Comparison of ENCODE assay signal across 9 mouse cellular contexts in the genomic region with DNA sequence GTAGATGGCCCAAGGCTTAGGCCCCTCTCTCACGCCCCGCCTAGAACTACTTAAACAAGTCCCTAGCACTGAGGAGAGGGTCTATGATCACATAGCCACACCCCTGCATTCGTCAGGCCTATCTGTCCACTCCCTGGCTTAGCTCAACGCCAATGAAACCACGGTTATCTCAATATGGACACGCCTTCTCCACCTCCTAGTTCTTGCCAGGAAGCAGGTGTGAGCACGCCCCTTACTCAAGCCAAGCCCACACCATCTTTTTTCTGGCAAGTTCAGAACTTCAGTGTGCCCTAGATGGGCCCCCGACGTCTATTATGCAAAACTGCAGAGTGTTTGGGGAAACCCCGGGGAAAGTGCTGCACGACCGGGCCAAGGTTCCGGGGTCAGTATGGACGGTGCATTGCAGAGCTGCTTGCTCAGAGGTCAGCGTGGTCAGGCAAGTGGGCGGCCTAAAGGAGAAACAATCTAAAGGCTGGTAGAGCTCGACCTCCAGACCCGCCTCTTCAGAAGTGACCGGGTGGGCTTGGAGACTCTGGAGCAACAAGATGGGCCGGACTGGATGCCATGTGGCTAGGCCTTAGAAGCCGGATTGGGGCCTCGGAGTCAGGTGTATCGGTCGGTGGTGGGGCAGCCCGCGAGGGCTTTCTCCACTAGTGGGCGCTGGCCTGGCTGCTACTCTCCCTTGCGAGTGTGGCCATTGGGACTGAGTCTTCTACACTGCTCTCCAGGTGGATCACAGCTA. TPM values are rescaled to one million over a fixed set of nuclear protein-coding genes. Genes with fewer than 3 reads are reported as not detected.
DNase-seq lines count a peak whose midpoint lies in the region; ATAC-seq and TF ChIP-seq lines count a peak whose summit lies in the region.
"Had no signal": no experiment of that assay in that cellular context is flagged by ENCODE, and none has a peak within 500 bp of the region (broad histone marks: within the 10 kb centered on the region; RNA-seq: fewer than 3 reads in every experiment).

Noxa1 (minus strand) TSS at position 41 of the 742 bp plus-strand sequence.

- 0 out of 2 replicates have a peak, but pooled peaks cover 2% of the 10 kb centered on the region for H3K27me3 ChIP-seq in hindbrain, embryonic 11.5 days (ENCODE audit: control insufficient read depth, insufficient read depth, low read length)
- no peaks in the 10 kb centered on the region for H3K27me3 ChIP-seq in hindbrain, embryonic 16.5 days (replicated peaks; ENCODE audit: control insufficient read depth, insufficient read depth, low read length)
- no peaks in the 10 kb centered on the region for H3K27me3 ChIP-seq in intestine, postnatal 0 days (replicated peaks; ENCODE audit: control insufficient read depth, insufficient read depth, low read length)
- no peaks in the 10 kb centered on the region; the same call in 1 of the 2 replicates for H3K27me3 ChIP-seq in neural tube, embryonic 11.5 days (ENCODE audit: control insufficient read depth, insufficient read depth, low read length)

- no peaks in the 10 kb centered on the region for H3K9me3 ChIP-seq in hindbrain, embryonic 11.5 days (ENCODE audit: control insufficient read depth, low read length)
- H3K9me3 ChIP-seq in hindbrain, embryonic 16.5 days (ENCODE audit: control insufficient read depth, low read length), result no peaks in the 10 kb centered on the region
- no peaks in the 10 kb centered on the region for H3K9me3 ChIP-seq in intestine, postnatal 0 days (ENCODE audit: control insufficient read depth)
- H3K9me3 ChIP-seq in neural tube, embryonic 11.5 days (ENCODE audit: control insufficient read depth, low read length), result no peaks in the 10 kb centered on the region

- peaks cover 5% of the 10 kb centered on the region; the same call in 1 of the 2 replicates for H3K4me1 ChIP-seq in hindbrain, embryonic 11.5 days (replicated peaks; ENCODE audit: control insufficient read depth, insufficient read depth, low read length)
- no peaks in the 10 kb centered on the region for H3K4me1 ChIP-seq in hindbrain, embryonic 16.5 days (ENCODE audit: control insufficient read depth, insufficient read depth, low read depth, low read length)
- no peaks in the 10 kb centered on the region; the same call in 1 of the 2 replicates for H3K4me1 ChIP-seq in bone marrow, adult 2 months (ENCODE audit: control insufficient read depth, insufficient read depth, low read length)
- H3K4me1 ChIP-seq in intestine, postnatal 0 days (replicated peaks; ENCODE audit: control insufficient read depth, insufficient read depth, low read length), result no peaks in the 10 kb centered on the region
- peaks cover 3% of the 10 kb centered on the region; the same call in 1 of the 2 replicates for H3K4me1 ChIP-seq in neural tube, embryonic 11.5 days (ENCODE audit: control insufficient read depth, insufficient read depth, low read length)

- ATAC-seq in hindbrain, embryonic 11.5 days (ENCODE audit: low FRiP score), result 0 out of 2 replicates have a peak, but pooled peaks have one; percentile 34
- no peak for ATAC-seq in hindbrain, embryonic 16.5 days
- peak; percentile 83 for ATAC-seq in intestine, postnatal 0 days
- ATAC-seq in neural tube, embryonic 11.5 days (ENCODE audit: insufficient read depth, low FRiP score, low TSS enrichment), result 0 out of 2 replicates have a peak, but pooled peaks have one; percentile 26

- no peak within 1 kb of the TSS for H3K27ac ChIP-seq in hindbrain, embryonic 11.5 days (ENCODE audit: low read depth, low read length)
- no peak within 1 kb of the TSS for H3K27ac ChIP-seq in hindbrain, embryonic 16.5 days (ENCODE audit: low read depth, low read length)
- H3K27ac ChIP-seq in bone marrow, adult 2 months (ENCODE audit: control insufficient read depth, insufficient read depth, low read depth, low read length, poor library complexity), result no peak within 1 kb of the TSS
- H3K27ac ChIP-seq in intestine, postnatal 0 days (ENCODE audit: low read depth, low read length), result peak within 1 kb of the TSS; percentile 46; the same call in 1 of the 2 replicates
- H3K27ac ChIP-seq in neural tube, embryonic 11.5 days (ENCODE audit: low read depth, low read length), result no peak within 1 kb of the TSS
- H3K27ac ChIP-seq: macrophage had no signal

- TF ChIP-seq POLR2A in bone marrow, adult 2 months (IDR thresholded peaks at IDR 0.05; ENCODE audit: borderline replicate concordance, control insufficient read depth, low read depth, low read length), result no peak

- H3K4me2 ChIP-seq in hindbrain, embryonic 11.5 days (replicated peaks; ENCODE audit: low read depth, low read length), result 0 out of 2 replicates have a peak within 1 kb of the TSS, but pooled peaks have one; percentile 14
- no peak within 1 kb of the TSS for H3K4me2 ChIP-seq in hindbrain, embryonic 16.5 days (ENCODE audit: low read length)
- H3K4me2 ChIP-seq in intestine, postnatal 0 days (replicated peaks; ENCODE audit: low read depth), result peak within 1 kb of the TSS; percentile 71
- peak within 1 kb of the TSS; percentile 32 for H3K4me2 ChIP-seq in neural tube, embryonic 11.5 days (ENCODE audit: low read depth)

- peak; percentile 13; the same call in 1 of the 2 replicates for TF ChIP-seq CTCF in bone marrow, adult 2 months (IDR thresholded peaks at IDR 0.05; ENCODE audit: control insufficient read depth, insufficient read depth, low read length)
- TF ChIP-seq CTCF in intestine, postnatal 0 days (IDR thresholded peaks at IDR 0.05; ENCODE audit: low read depth), result peak; percentile 69

- no peaks in the 10 kb centered on the region for H3K36me3 ChIP-seq in hindbrain, embryonic 11.5 days (ENCODE audit: control insufficient read depth, insufficient read depth, low read length)
- no peaks in the 10 kb centered on the region for H3K36me3 ChIP-seq in hindbrain, embryonic 16.5 days (ENCODE audit: control insufficient read depth, insufficient read depth, low read length)
- H3K36me3 ChIP-seq in intestine, postnatal 0 days (ENCODE audit: control insufficient read depth, insufficient read depth), result no peaks in the 10 kb centered on the region
- no peaks in the 10 kb centered on the region for H3K36me3 ChIP-seq in neural tube, embryonic 11.5 days (ENCODE audit: control insufficient read depth, insufficient read depth, low read length)

- DNase-seq in hindbrain, embryonic 11.5 days (ENCODE audit: low spot score), result no peak
- DNase-seq in neural tube, embryonic 11.5 days (ENCODE audit: low spot score), result peak; percentile 20
- DNase-seq in cerebellum, adult 9-10 months, result no peak
- DNase-seq in adrenal gland, adult 18-20 months (ENCODE audit: low spot score in 2 of 2), result no peak
- no peak for DNase-seq in adrenal gland, adult (ENCODE audit: inconsistent age in 2 of 2, low spot score in 1 of 2)

- no peak within 1 kb of the TSS for H3K4me3 ChIP-seq in hindbrain, embryonic 11.5 days (ENCODE audit: low read depth, low read length)
- no peak within 1 kb of the TSS for H3K4me3 ChIP-seq in hindbrain, embryonic 16.5 days (ENCODE audit: low read length)
- no peak within 1 kb of the TSS for H3K4me3 ChIP-seq in bone marrow, adult 2 months (replicated peaks; ENCODE audit: control insufficient read depth, low read depth, low read length)
- H3K4me3 ChIP-seq in intestine, postnatal 0 days (ENCODE audit: low read depth, low read length), result peak within 1 kb of the TSS; percentile 33
- no peak within 1 kb of the TSS for H3K4me3 ChIP-seq in neural tube, embryonic 11.5 days (ENCODE audit: low read depth, low read length)

- WGBS in hindbrain, embryonic 11.5 days, result 45% methylated on average over 28 of the region's 28 CpGs
- 52% methylated on average over 28 of the region's 28 CpGs for WGBS in hindbrain, embryonic 16.5 days
- 49% methylated on average over 28 of the region's 28 CpGs for WGBS in bone marrow, adult 2 months
- 34% methylated on average over 28 of the region's 28 CpGs for WGBS in intestine, postnatal 0 days
- WGBS in neural tube, embryonic 11.5 days, result 43% methylated on average over 28 of the region's 28 CpGs

- H3K9ac ChIP-seq in hindbrain, embryonic 11.5 days (ENCODE audit: low read depth, low read length), result no peak within 1 kb of the TSS
- no peak within 1 kb of the TSS for H3K9ac ChIP-seq in hindbrain, embryonic 16.5 days (ENCODE audit: low read depth, low read length)
- H3K9ac ChIP-seq in intestine, postnatal 0 days (ENCODE audit: low read depth, low read length), result no peak within 1 kb of the TSS
- no peak within 1 kb of the TSS for H3K9ac ChIP-seq in neural tube, embryonic 11.5 days (ENCODE audit: low read length)

RNA-seq across cellular contexts. Expression of gene Noxa1, which starts in this region (rescaled TPM):
- not detected in 2 replicates for polyA plus RNA-seq in hindbrain, embryonic 11.5 days (2014; fragmentation: Nextera tagmentation; extraction: Ambion mirVana)
- not detected in 2 replicates for polyA plus RNA-seq in hindbrain, embryonic 16.5 days (2015; fragmentation: Nextera tagmentation; extraction: Ambion mirVana)
- polyA plus RNA-seq in bone marrow, adult 2 months (2011; ENCODE audit: insufficient read depth, insufficient read length, low replicate concordance, missing spikeins), result not detected in 2 replicates
- 3.3 and 5.8 TPM in 2 replicates for polyA plus RNA-seq in intestine, postnatal 0 days (2015; fragmentation: Nextera tagmentation; extraction: Ambion mirVana)
- polyA plus RNA-seq in neural tube, embryonic 11.5 days (2014; fragmentation: Nextera tagmentation; extraction: Ambion mirVana), result 0.29 TPM in 1 of 2 replicates, not detected in the other
- total RNA-seq in adrenal gland, adult 18-20 months (2021), result not detected
- polyA plus RNA-seq: macrophage had no signal

Comparison
In these comparisons a context has a peak if more than half of its experiments do, and no peak if none do; other contexts are left out.
1. Peak in ATAC-seq and H3K4me2 ChIP-seq in hindbrain, embryonic 11.5 days; RNA of the gene not detected or under 1 TPM.
2. Peak in DNase-seq, ATAC-seq and H3K4me2 ChIP-seq in neural tube, embryonic 11.5 days; RNA of the gene not detected or under 1 TPM.